Mouse (Mus musculus) cerebellum, adult 11-12 months (tissue): ENCODE results near the gene Slc2a4.

ENCODE experiments used
- DNase-seq: peaks from one replicate; pipeline ENCODE4 v3.0.0; 2022

Slc2a4 gene

GRCm38 (mm10) chr11:69895291-69895690 is 52.7 kb downstream of the Slc2a4 start, which contains the start of gene Acap1:
Acap1 (minus strand) TSS chr11:69895539.
- DNase-seq = no peak

GRCm38 (mm10) chr11:69894671-69895070 is 53.3 kb downstream of the Slc2a4 start:
- DNase-seq = no peak
